Mouse (Mus musculus) erythroblast, embryonic 14.5 days (primary cell): ENCODE measurements around the gene Fam167b. TPM values are rescaled to one million over a fixed set of nuclear protein-coding genes. Genes with fewer than 3 reads are reported as not detected.
"Not testable (repeated sequence)": the region's sequence is repeated elsewhere in the genome, so short reads cannot be mapped to it uniquely, and the experiment has no call there.

Experiments used
- H3K27me3 ChIP-seq: 2 replicates; pipeline ENCODE4 v1.6.1; 2012; ENCODE audit warnings: inconsistent platforms; ENCODE audit not compliant: control insufficient read depth
- H3K36me3 ChIP-seq: 2 replicates; pipeline ENCODE4 v1.6.1; 2012; ENCODE audit warnings: mild to moderate bottlenecking, inconsistent platforms; ENCODE audit not compliant: control insufficient read depth
- H3K4me1 ChIP-seq: 2 replicates; pipeline ENCODE4 v1.6.1; 2012; ENCODE audit warnings: inconsistent platforms; ENCODE audit not compliant: control insufficient read depth
- H3K4me3 ChIP-seq: replicated peaks from 2 replicates; pipeline ENCODE3; 2012; ENCODE audit warnings: moderate library complexity, mild to moderate bottlenecking, inconsistent platforms
- H3K9me3 ChIP-seq: 2 replicates; pipeline ENCODE4 v1.6.1; 2012; ENCODE audit warnings: low read length, inconsistent platforms, mixed read lengths; ENCODE audit not compliant: control insufficient read depth
- GATA1 ChIP-seq: IDR thresholded peaks from 2 replicates; pipeline ENCODE4 v1.6.1; 2012; ENCODE audit warnings: low read length, inconsistent platforms, mixed read lengths
- TAL1 ChIP-seq: IDR thresholded peaks from 3 replicates; pipeline ENCODE4 v1.6.1; 2012; ENCODE audit warnings: low read length, inconsistent platforms, mixed read lengths
- polyA plus RNA-seq: library from polyadenylated mRNA; stranded (reverse); fragments of >175 nt; gene quantifications from 2 replicates; pipeline ENCODE4 v1.2.3, GENCODE M21; 2012

Fam167b gene
- polyA plus RNA-seq, 1 experiment: not detected

- Histone ChIP-seq H3K27me3 (peaks cover 34% of the 10 kb centered on the region), H3K9me3 (0 out of 2 replicates have a peak, but pooled peaks cover 4% of the 10 kb centered on the region), H3K4me1 (peaks cover 47% of the 10 kb centered on the region), H3K4me3 (peak overlapping the region; percentile 71), H3K36me3 (peaks cover 6% of the 10 kb centered on the region)
- TF ChIP-seq TAL1: no peak
- no peak for TF ChIP-seq GATA1
Measured at GRCm38 (mm10) chr4:129555862-129556531, 22.4 kb downstream of the Fam167b start.

DNA sequence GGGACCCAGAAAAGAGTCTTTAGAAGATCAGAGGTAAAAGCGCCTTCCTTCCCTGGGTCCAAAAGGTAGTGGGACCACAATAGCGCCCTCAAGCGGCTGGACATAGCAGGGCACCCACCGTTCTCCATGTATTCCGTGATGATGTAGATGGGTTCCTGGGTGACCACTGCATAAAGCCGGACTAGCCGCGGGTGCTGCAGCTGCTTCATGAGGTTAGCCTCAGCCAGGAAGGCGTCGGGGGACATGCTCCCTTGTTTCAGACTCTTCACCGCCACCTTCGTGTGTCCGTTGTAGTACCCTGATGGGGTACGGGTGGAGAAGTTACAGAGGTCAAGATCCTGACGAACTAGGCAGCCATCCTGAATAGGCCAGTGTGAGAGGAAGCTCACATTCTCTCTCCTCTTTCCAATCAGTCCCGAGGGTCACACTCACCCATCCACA lies 22.9 kb downstream of the Fam167b start:
- Histone ChIP-seq H3K36me3 (peaks cover 6% of the 10 kb centered on the region), H3K4me3 (peak overlapping the region; percentile 71), H3K9me3 (0 out of 2 replicates have a peak, but pooled peaks cover 4% of the 10 kb centered on the region), H3K4me1 (peaks cover 44% of the 10 kb centered on the region), H3K27me3 (peaks cover 34% of the 10 kb centered on the region)
- no peak for TF ChIP-seq GATA1
- TF ChIP-seq TAL1: no peak

DNA sequence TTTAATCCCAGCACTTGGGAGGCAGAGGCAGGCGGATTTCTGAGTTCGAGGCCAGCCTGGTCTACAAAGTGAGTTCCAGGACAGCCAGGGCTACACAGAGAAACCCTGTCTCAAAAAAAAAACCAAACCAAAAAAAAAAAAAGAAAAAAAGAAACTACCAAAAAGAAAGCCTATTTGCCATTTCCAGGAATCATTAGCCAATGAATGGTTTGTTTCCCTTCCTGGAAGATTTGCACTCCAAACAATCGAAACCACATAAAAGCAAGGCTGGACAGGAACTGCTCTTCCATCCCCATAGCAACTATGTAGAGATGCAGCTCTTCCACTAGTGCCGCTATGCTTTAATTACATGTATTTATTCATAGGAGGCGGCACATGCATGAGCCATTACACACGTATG lies 23.8 kb downstream of the Fam167b start:
- not testable (repeated sequence) for H3K9me3 ChIP-seq, H3K4me3 ChIP-seq, H3K36me3 ChIP-seq
- peaks cover 34% of the 10 kb centered on the region for H3K27me3 ChIP-seq
- peaks cover 40% of the 10 kb centered on the region for H3K4me1 ChIP-seq

DNA sequence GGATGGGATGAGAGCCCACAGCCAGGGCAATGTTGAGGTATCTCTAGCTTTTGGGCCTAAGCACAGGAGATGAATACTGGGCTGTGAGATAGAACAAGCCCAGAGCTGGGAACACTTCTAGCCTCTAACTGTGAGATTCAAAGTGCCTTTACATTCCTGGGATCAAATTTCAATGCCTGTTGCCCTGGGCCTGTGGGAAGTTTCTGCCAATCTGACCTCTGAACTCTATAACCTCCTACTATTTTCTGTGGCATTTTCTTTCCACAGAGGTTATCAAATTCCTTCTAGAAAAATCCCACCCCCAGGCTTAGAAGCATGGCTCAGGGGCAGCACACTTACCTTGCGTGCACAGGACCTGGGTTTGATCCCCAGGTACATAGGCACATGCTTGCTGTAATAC lies 28.1 kb downstream of the Fam167b start:
- TF ChIP-seq TAL1 (no peak), GATA1 (no peak)
- H3K36me3 ChIP-seq: peaks cover 8% of the 10 kb centered on the region
- H3K4me3 ChIP-seq: no peak overlapping the region
- H3K4me1 ChIP-seq: peaks cover 24% of the 10 kb centered on the region
- peaks cover 25% of the 10 kb centered on the region for H3K27me3 ChIP-seq
- 0 out of 2 replicates have a peak, but pooled peaks cover 4% of the 10 kb centered on the region for H3K9me3 ChIP-seq

DNA sequence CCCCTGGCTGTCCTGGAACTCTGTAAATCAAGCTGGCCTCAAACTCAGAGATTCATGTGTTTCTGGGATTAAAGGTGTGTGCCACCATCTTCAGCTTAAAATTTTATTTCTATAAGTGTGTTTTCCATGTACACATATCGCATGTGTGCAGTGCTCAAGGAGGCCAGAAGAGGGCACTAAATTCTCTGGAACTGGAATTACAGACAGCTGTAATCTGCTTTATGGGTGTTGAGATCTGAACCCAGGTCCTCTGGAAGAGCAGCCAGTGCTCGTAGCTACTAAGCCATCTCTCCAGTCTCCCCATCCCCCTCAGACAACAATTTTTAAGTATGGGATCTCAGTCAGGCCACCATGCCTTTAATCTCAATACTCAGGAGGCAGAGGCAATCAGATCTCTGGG lies 29.0 kb downstream of the Fam167b start:
- Histone ChIP-seq H3K9me3 (0 out of 2 replicates have a peak, but pooled peaks cover 4% of the 10 kb centered on the region), H3K4me1 (peaks cover 16% of the 10 kb centered on the region), H3K4me3 (no peak overlapping the region), H3K36me3 (peaks cover 8% of the 10 kb centered on the region), H3K27me3 (peaks cover 17% of the 10 kb centered on the region)
- TF ChIP-seq GATA1 (no peak), TAL1 (no peak)

GRCm38 (mm10) chr4:129547631-129548030 lies 30.7 kb downstream of the Fam167b start:
- peaks cover 22% of the 10 kb centered on the region for H3K4me1 ChIP-seq

DNA sequence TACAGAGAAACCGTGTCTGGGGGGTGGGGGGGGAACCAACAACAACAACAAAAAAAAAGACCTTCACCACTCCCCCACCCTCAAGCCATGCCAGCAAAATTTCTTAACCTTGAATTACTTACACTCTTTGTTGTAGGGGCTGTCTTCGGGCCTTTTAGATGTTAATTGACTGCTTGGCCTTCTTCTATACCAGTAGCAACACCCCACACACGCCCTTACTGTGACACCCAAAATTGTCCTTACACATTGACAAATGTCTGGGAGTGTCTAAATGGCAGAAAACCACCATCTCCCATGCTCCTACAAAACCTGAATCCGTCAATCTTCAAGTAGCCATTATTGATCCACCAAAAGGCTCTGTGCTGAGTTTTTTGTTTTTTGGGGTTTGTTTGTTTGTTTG lies 34.2 kb downstream of the Fam167b start:
- no peaks in the 10 kb centered on the region for H3K9me3 ChIP-seq
- no peak overlapping the region for H3K4me3 ChIP-seq
- peaks cover 46% of the 10 kb centered on the region for H3K4me1 ChIP-seq
- H3K36me3 ChIP-seq: peaks cover 25% of the 10 kb centered on the region
- no peak for TF ChIP-seq TAL1
- no peak for TF ChIP-seq GATA1
- H3K27me3 ChIP-seq: no peaks in the 10 kb centered on the region

More at GRCm38 (mm10) chr4:129547631-129548030, 30.7 kb downstream of the Fam167b start:
- H3K36me3 ChIP-seq, H3K9me3 ChIP-seq, H3K4me3 ChIP-seq, H3K27me3 ChIP-seq: not testable (repeated sequence)

DNA sequence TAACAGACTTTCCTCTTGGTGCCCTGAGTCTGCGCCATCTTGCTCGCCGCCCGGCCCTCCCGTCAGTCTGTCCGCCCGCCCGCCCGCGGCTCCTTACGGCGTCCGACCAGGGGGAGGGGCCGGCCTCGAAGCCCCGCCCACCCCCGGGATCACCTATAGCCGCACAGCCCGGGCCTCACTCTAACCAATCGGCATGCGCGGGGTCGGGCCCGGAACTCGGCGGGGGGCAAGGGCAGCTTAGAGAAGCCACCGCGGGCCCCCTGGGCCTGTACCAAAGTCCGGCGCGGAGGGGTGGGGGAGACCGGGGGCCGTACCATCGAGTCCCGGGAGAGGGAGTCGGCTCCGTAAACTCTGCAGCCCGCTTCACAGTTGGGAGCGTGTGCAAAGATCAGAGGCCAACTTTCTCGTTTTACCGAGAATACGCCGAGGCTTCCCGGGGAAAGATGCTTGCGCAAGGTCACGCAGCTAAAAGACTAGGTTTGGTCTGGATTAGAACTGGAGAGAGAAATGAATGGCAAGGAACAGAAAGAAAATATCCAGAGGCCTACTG lies 35.7 kb downstream of the Fam167b start, which contains the start of gene Hdac1:
Gene Hdac1 (minus strand): TSS at position 122 of the 550 bp plus-strand sequence.
- Histone ChIP-seq H3K27me3 (no peaks in the 10 kb centered on the region), H3K4me3 (peak within 1 kb of the TSS; percentile 99), H3K36me3 (peaks cover 33% of the 10 kb centered on the region), H3K9me3 (no peaks in the 10 kb centered on the region), H3K4me1 (peaks cover 51% of the 10 kb centered on the region)
- no peak for TF ChIP-seq TAL1
- TF ChIP-seq GATA1: no peak

- no peak for TF ChIP-seq GATA1
- no peak for TF ChIP-seq TAL1
- Histone ChIP-seq H3K4me1 (peaks cover 47% of the 10 kb centered on the region), H3K36me3 (peaks cover 39% of the 10 kb centered on the region), H3K4me3 (peak overlapping the region; percentile 99), H3K27me3 (no peaks in the 10 kb centered on the region), H3K9me3 (no peaks in the 10 kb centered on the region)
Measured at GRCm38 (mm10) chr4:129541868-129542591, 36.3 kb downstream of the Fam167b start.
